Mouse (Mus musculus): Measurements from ENCODE around the gene Thra.

DNA sequence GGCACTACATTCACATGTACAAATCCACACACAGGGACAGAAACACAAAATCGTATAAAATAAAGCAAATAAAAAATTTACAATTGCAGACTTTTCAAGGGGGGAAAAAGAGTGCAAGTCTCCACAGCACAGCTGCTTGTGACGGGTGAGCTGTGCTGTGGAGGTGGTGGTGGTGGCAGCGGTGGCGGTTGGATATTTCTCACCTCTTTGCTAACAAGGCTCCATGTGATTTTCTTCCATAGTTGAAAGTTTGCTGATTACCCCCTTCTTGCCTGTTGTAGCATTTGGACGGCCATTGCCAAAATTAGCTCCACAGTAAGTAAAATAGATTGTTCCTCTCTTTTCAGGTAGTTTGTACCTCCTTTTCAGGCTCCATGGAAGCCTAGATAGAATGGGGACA is 64.2 kb downstream of the Thra start, which contains the start of gene Casc3:
- no peak for TF ChIP-seq CTCF (IDR thresholded peaks at IDR 0.05; ENCODE audit: extremely low read depth, insufficient read depth, low read length)
- TF ChIP-seq POLR2A (IDR thresholded peaks at IDR 0.05; ENCODE audit: extremely low read depth, insufficient read depth, low read length): no peak

Data from cortical plate, adult 2 months (tissue).